Mouse (Mus musculus) hindbrain, postnatal 0 days (tissue): Measurements from ENCODE around the gene Adarb2. TPM values are rescaled to one million over a fixed set of nuclear protein-coding genes. Genes with fewer than 3 reads are reported as not detected.

Experiments
- ATAC-seq: fragments of 200-750 bp; cut with Nextera tagmentation; 2 replicates; pipeline ENCODE4 v1.8.0; 2017; ENCODE audit warnings: mild to moderate bottlenecking, moderate TSS enrichment, moderate library complexity
- DNase-seq: peaks from one replicate; pipeline ENCODE4 v3.0.0-alpha.2; 2015; ENCODE audit warnings: low spot score
- H3K27ac ChIP-seq: fragments of 300-500 bp; sonication (generic); 2 replicates; pipeline ENCODE4 v1.5.1; 2014; ENCODE audit warnings: mild to moderate bottlenecking
- H3K27me3 ChIP-seq: fragments of 300-500 bp; sonication (generic); 2 replicates; pipeline ENCODE4 v1.6.1; 2014; ENCODE audit warnings: low read length, mixed read lengths; ENCODE audit not compliant: insufficient read depth
- H3K36me3 ChIP-seq: fragments of 300-500 bp; sonication (generic); 2 replicates; pipeline ENCODE4 v1.6.1; 2014; ENCODE audit warnings: low read length, mixed read lengths; ENCODE audit not compliant: insufficient read depth
- H3K4me1 ChIP-seq: fragments of 300-500 bp; sonication (generic); 2 replicates; pipeline ENCODE4 v1.6.1; 2014; ENCODE audit warnings: antibody characterized with exemption, low read length, mixed read lengths; ENCODE audit not compliant: insufficient read depth
- H3K4me2 ChIP-seq: fragments of 300-500 bp; sonication (generic); 2 replicates; pipeline ENCODE4 v1.6.1; 2014; ENCODE audit warnings: low read depth, mild to moderate bottlenecking, low read length, moderate library complexity, mixed read lengths
- H3K4me3 ChIP-seq: fragments of 300-500 bp; sonication (generic); 2 replicates; pipeline ENCODE4 v1.5.1; 2014; ENCODE audit warnings: low read length
- H3K9ac ChIP-seq: fragments of 300-500 bp; sonication (generic); replicated peaks from 2 replicates; pipeline ENCODE4 v1.6.1; 2014; ENCODE audit warnings: mild to moderate bottlenecking, low read length, moderate library complexity, mixed read lengths
- H3K9me3 ChIP-seq: fragments of 300-500 bp; sonication (generic); 2 replicates; pipeline ENCODE4 v1.6.1; 2016; ENCODE audit warnings: low read length, mixed read lengths
- CTCF ChIP-seq: IDR thresholded peaks from 2 replicates; pipeline ENCODE4 v1.5.1; 2016; ENCODE audit warnings: antibody characterized with exemption, control low read depth, low read depth
- WGBS: fragments of 180-500 bp; shearing (Covaris S2); extraction: QIAGEN DNeasy Blood & Tissue Kit; methylation state at CpG from one replicate; pipeline ENCODE4 v1.1.7; 2014; 5-methylcytosine and 5-hydroxymethylcytosine counted together
- polyA plus RNA-seq: library from polyadenylated mRNA; unstranded; fragments of >200 nt; fragmentation: Nextera tagmentation; extraction: Ambion mirVana; gene quantifications from 2 replicates; pipeline ENCODE4 v1.2.1, GENCODE M21; 2015
- total RNA-seq: library from RNA; depleted of rRNA; stranded (reverse); fragments of >200 nt; gene quantifications from 2 replicates; pipeline ENCODE4 v1.2.3, GENCODE M21; 2014

The Adarb2 gene
- total and polyA plus RNA-seq, 2 experiments from 2014 or later, result 13.5 to 33.8 TPM

- no peaks in the 10 kb centered on the region for H3K36me3 ChIP-seq
- H3K27me3 ChIP-seq, result no peaks in the 10 kb centered on the region
- no peak overlapping the region for H3K4me3 ChIP-seq
- no peak for ATAC-seq
- WGBS, result 86% methylated on average over 3 of the region's 3 CpGs
- no peaks in the 10 kb centered on the region for H3K9me3 ChIP-seq
- no peak for DNase-seq
- H3K9ac ChIP-seq, result no peak overlapping the region
- H3K4me1 ChIP-seq, result no peaks in the 10 kb centered on the region
- H3K27ac ChIP-seq, result no peak overlapping the region
- TF ChIP-seq CTCF, result no peak
- H3K4me2 ChIP-seq, result no peak overlapping the region
These were observed 254.2 kb downstream of the Adarb2 start for GRCm38 (mm10) chr13:8456886-8457285.

GRCm38 (mm10) chr13:8457831-8458230 is 255.2 kb downstream of the Adarb2 start:
- H3K9me3 ChIP-seq, result no peaks in the 10 kb centered on the region
- H3K9ac ChIP-seq, result no peak overlapping the region
- H3K27ac ChIP-seq, result no peak overlapping the region
- ATAC-seq (no peak), DNase-seq (no peak)
- H3K4me2 ChIP-seq, result no peak overlapping the region
- no peak for TF ChIP-seq CTCF
- no peaks in the 10 kb centered on the region for H3K27me3 ChIP-seq
- WGBS, result 67% methylated on average over 3 of the region's 3 CpGs
- no peaks in the 10 kb centered on the region for H3K4me1 ChIP-seq
- no peaks in the 10 kb centered on the region for H3K36me3 ChIP-seq
- H3K4me3 ChIP-seq, result no peak overlapping the region

- H3K9ac ChIP-seq, result no peak overlapping the region; the same call in 1 of the 2 replicates
- H3K27me3 ChIP-seq, result no peaks in the 10 kb centered on the region
- no peaks in the 10 kb centered on the region for H3K9me3 ChIP-seq
- no peaks in the 10 kb centered on the region for H3K36me3 ChIP-seq
- 71% methylated on average over 12 of the region's 12 CpGs for WGBS
- no peaks in the 10 kb centered on the region for H3K4me1 ChIP-seq
- ATAC-seq, result no peak
- no peak overlapping the region for H3K27ac ChIP-seq
- no peak for TF ChIP-seq CTCF
- no peak for DNase-seq
- no peak overlapping the region for H3K4me3 ChIP-seq
- peak overlapping the region; percentile 13; the same call in 1 of the 2 replicates for H3K4me2 ChIP-seq
These were observed 265.1 kb downstream of the Adarb2 start for GRCm38 (mm10) chr13:8467591-8468366.

- H3K9me3 ChIP-seq, result no peaks in the 10 kb centered on the region
- H3K4me2 ChIP-seq, result no peak overlapping the region
- DNase-seq (peak; percentile 63), ATAC-seq (peak; percentile 45)
- TF ChIP-seq CTCF, result no peak
- 62% methylated on average over 3 of the region's 3 CpGs for WGBS
- no peak overlapping the region for H3K4me3 ChIP-seq
- H3K9ac ChIP-seq, result no peak overlapping the region
- no peaks in the 10 kb centered on the region for H3K27me3 ChIP-seq
- no peak overlapping the region for H3K27ac ChIP-seq
- no peaks in the 10 kb centered on the region for H3K4me1 ChIP-seq
- no peaks in the 10 kb centered on the region for H3K36me3 ChIP-seq
These were observed 273.6 kb downstream of the Adarb2 start for GRCm38 (mm10) chr13:8476237-8476636.

GRCm38 (mm10) chr13:8478731-8479130 is 276.1 kb downstream of the Adarb2 start:
- WGBS, result 87% methylated on average over 1 of the region's 1 CpGs
- no peak overlapping the region for H3K4me3 ChIP-seq
- no peaks in the 10 kb centered on the region for H3K9me3 ChIP-seq
- no peak overlapping the region for H3K9ac ChIP-seq
- H3K4me2 ChIP-seq, result no peak overlapping the region
- no peak for ATAC-seq
- DNase-seq, result no peak
- H3K27ac ChIP-seq, result no peak overlapping the region
- no peak for TF ChIP-seq CTCF
- H3K27me3 ChIP-seq, result no peaks in the 10 kb centered on the region
- no peaks in the 10 kb centered on the region for H3K4me1 ChIP-seq
- H3K36me3 ChIP-seq, result no peaks in the 10 kb centered on the region

GRCm38 (mm10) chr13:8479970-8480369 is 277.3 kb downstream of the Adarb2 start:
- Histone ChIP-seq H3K4me3 (no peak overlapping the region), H3K9ac (no peak overlapping the region), H3K27me3 (no peaks in the 10 kb centered on the region), H3K36me3 (no peaks in the 10 kb centered on the region), H3K27ac (no peak overlapping the region), H3K4me2 (no peak overlapping the region), H3K9me3 (no peaks in the 10 kb centered on the region), H3K4me1 (0 out of 2 replicates have a peak, but pooled peaks cover 2% of the 10 kb centered on the region)
- no peak for DNase-seq
- no peak for TF ChIP-seq CTCF
- ATAC-seq, result no peak

- ATAC-seq (no peak), DNase-seq (no peak)
- Histone ChIP-seq H3K4me1 (0 out of 2 replicates have a peak, but pooled peaks cover 3% of the 10 kb centered on the region), H3K4me2 (no peak overlapping the region), H3K4me3 (no peak overlapping the region), H3K27ac (no peak overlapping the region), H3K36me3 (no peaks in the 10 kb centered on the region), H3K27me3 (no peaks in the 10 kb centered on the region), H3K9ac (no peak overlapping the region), H3K9me3 (no peaks in the 10 kb centered on the region)
- TF ChIP-seq CTCF, result no peak
- 47% methylated on average over 3 of the region's 3 CpGs for WGBS
These were observed 278.7 kb downstream of the Adarb2 start for GRCm38 (mm10) chr13:8481347-8481746.
